Mouse (Mus musculus): ENCODE results near the gene Trappc13. TPM values are rescaled to one million over a fixed set of nuclear protein-coding genes. Genes with fewer than 3 reads are reported as not detected.
"Not testable (repeated sequence)": the region's sequence is repeated elsewhere in the genome, so short reads cannot be mapped to it uniquely, and the experiment has no call there.

Trappc13 gene
- 10 to 100 TPM; 43.0 to 54.3 (median 50.0) TPM for polyA plus RNA-seq (2017; shearing (Covaris generic))

- peak; percentile 72 for ATAC-seq
These were observed at the start of gene Trappc13 for GRCm38 (mm10) chr13:104177796-104178649. TSS of gene Trappc13 (minus strand) at chr13:104178469.

GRCm38 (mm10) chr13:104227478-104227877 is 49.2 kb upstream of the Trappc13 start:
- no peak for ATAC-seq

GRCm38 (mm10) chr13:104204313-104204712 is 26.0 kb upstream of the Trappc13 start:
- ATAC-seq: peak; percentile 50

GRCm38 (mm10) chr13:104195891-104196290 is 17.6 kb upstream of the Trappc13 start:
- ATAC-seq: not testable (repeated sequence)

GRCm38 (mm10) chr13:104187357-104187756 is 9.1 kb upstream of the Trappc13 start:
- ATAC-seq: no peak

GRCm38 (mm10) chr13:104179176-104179888 is 1.1 kb upstream of the Trappc13 start:
- no peak for ATAC-seq

- ATAC-seq: peak; percentile 96
These were observed 417 bp upstream of the Trappc13 start, which contains the start of gene Trim23 for GRCm38 (mm10) chr13:104178650-104179121. TSS of gene Trim23 (plus strand) at chr13:104178797.

GRCm38 (mm10) chr13:104176874-104177273 is 1.4 kb downstream of the Trappc13 start:
- ATAC-seq: no peak

- no peak for ATAC-seq
These were observed 5.8 kb downstream of the Trappc13 start for GRCm38 (mm10) chr13:104172498-104172897.

GRCm38 (mm10) chr13:104171711-104172110 is 6.6 kb downstream of the Trappc13 start:
- ATAC-seq: no peak

GRCm38 (mm10) chr13:104155686-104156085 is 22.6 kb downstream of the Trappc13 start:
- no peak for ATAC-seq

GRCm38 (mm10) chr13:104155106-104155505 is 23.2 kb downstream of the Trappc13 start:
- no peak for ATAC-seq

GRCm38 (mm10) chr13:104154180-104154579 is 24.1 kb downstream of the Trappc13 start:
- ATAC-seq: no peak

GRCm38 (mm10) chr13:104145646-104146045 is 32.6 kb downstream of the Trappc13 start:
- ATAC-seq: no peak

GRCm38 (mm10) chr13:104144871-104145270 is 33.4 kb downstream of the Trappc13 start:
- no peak for ATAC-seq

- ATAC-seq: peak; percentile 98
These were observed 38.7 kb downstream of the Trappc13 start for GRCm38 (mm10) chr13:104139369-104140209.

- ATAC-seq: no peak
These were observed 43.7 kb downstream of the Trappc13 start for GRCm38 (mm10) chr13:104134510-104135085.

- no peak for ATAC-seq
These were observed 45.7 kb downstream of the Trappc13 start for GRCm38 (mm10) chr13:104132561-104132960.

GRCm38 (mm10) chr13:104123662-104124381 is 54.4 kb downstream of the Trappc13 start:
- ATAC-seq: no peak

- ATAC-seq: no peak
These were observed 56.0 kb downstream of the Trappc13 start for GRCm38 (mm10) chr13:104122078-104122840.

- ATAC-seq: no peak
These were observed 63.4 kb downstream of the Trappc13 start for GRCm38 (mm10) chr13:104114827-104115226.
